ENCODE assay signal across 21 mouse cellular contexts in the genomic region with DNA sequence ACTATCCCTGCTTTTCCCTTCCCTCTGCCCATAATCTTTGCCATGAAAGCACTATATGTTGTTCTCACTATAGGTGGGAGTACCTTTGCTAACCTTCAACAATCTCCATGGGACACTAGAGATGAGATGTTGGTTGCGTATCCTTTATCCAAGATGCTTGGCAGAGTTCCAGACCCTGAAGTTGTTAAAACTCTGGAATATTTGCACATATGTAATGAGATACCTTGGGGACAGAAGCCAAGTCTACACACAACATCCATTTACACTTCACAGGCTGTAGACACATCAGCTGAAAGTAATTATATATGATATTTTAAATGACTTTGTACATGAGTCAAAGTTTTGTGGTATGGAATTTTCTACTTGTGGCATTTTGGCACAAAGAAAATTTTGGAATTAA.
DNase-seq lines count a peak whose midpoint lies in the region; ATAC-seq and TF ChIP-seq lines count a peak whose summit lies in the region.
"Had no signal": no experiment of that assay in that cellular context is flagged by ENCODE, and none has a peak within 500 bp of the region (broad histone marks: within the 10 kb centered on the region; RNA-seq: fewer than 3 reads in every experiment).

No protein-coding gene starts in this region.

- peak; percentile 69 for DNase-seq in embryonic facial prominence, embryonic 14.5 days (ENCODE audit: low spot score)
- DNase-seq in embryonic facial prominence, embryonic 10.5 days (ENCODE audit: low spot score): no peak
- DNase-seq in 3T3-L1 (ENCODE audit: low read depth, low spot score): peak; percentile 53
- no peak for DNase-seq in heart, adult 8-10 months (ENCODE audit: low spot score)
- DNase-seq: adrenal gland, adult 8-10 months; adrenal gland, postnatal 14 days; adrenal gland, postnatal 36 days; cerebellum, adult 11-12 months; cerebellum, adult 2 months; cerebellum, adult 9-10 months; cerebellum, postnatal 10 days; cerebellum, postnatal 25 days; forebrain, postnatal 0 days had no signal

- H3K27ac ChIP-seq in embryonic facial prominence, embryonic 14.5 days (replicated peaks; ENCODE audit: low read depth, low read length): no peak overlapping the region
- no peak overlapping the region for H3K27ac ChIP-seq in embryonic facial prominence, embryonic 10.5 days (replicated peaks)
- H3K27ac ChIP-seq in embryonic fibroblast, embryonic 13.5 days (ENCODE audit: insufficient read depth, low read length): 0 out of 2 replicates have a peak overlapping the region, but pooled peaks have one; percentile 16
- H3K27ac ChIP-seq: forebrain, embryonic 10.5 days; forebrain, embryonic 13.5 days; forebrain, embryonic 15.5 days had no signal

- no peak for TF ChIP-seq POLR2A in embryonic fibroblast, embryonic 13.5 days (IDR thresholded peaks at IDR 0.05; ENCODE audit: low read depth, low read length)

- WGBS in embryonic facial prominence, embryonic 14.5 days: 31% methylated on average over 1 of the region's 1 CpGs
- 91% methylated on average over 1 of the region's 1 CpGs for WGBS in embryonic facial prominence, embryonic 10.5 days

- no peak overlapping the region for H3K4me2 ChIP-seq in embryonic facial prominence, embryonic 14.5 days (ENCODE audit: low read depth, low read length)
- H3K4me2 ChIP-seq: embryonic facial prominence, embryonic 13.5 days; forebrain, embryonic 13.5 days; forebrain, embryonic 15.5 days had no signal

- H3K36me3 ChIP-seq in embryonic facial prominence, embryonic 14.5 days (ENCODE audit: control insufficient read depth, insufficient read depth, low read length): no peaks in the 10 kb centered on the region
- H3K36me3 ChIP-seq in embryonic facial prominence, embryonic 10.5 days (replicated peaks): no peaks in the 10 kb centered on the region
- H3K36me3 ChIP-seq: embryonic facial prominence, embryonic 13.5 days; forebrain, embryonic 10.5 days; forebrain, embryonic 15.5 days had no signal

- peaks cover 29% of the 10 kb centered on the region for H3K4me1 ChIP-seq in embryonic facial prominence, embryonic 14.5 days (ENCODE audit: control insufficient read depth, insufficient read depth, low read length)
- peaks cover 27% of the 10 kb centered on the region for H3K4me1 ChIP-seq in embryonic facial prominence, embryonic 10.5 days
- peaks cover 2% of the 10 kb centered on the region; the same call in 1 of the 2 replicates for H3K4me1 ChIP-seq in embryonic fibroblast, embryonic 13.5 days (ENCODE audit: control insufficient read depth, insufficient read depth, low read length)
- H3K4me1 ChIP-seq: forebrain, embryonic 13.5 days; forebrain, embryonic 15.5 days had no signal

- no peaks in the 10 kb centered on the region for H3K9me3 ChIP-seq in embryonic facial prominence, embryonic 14.5 days (ENCODE audit: control insufficient read depth, low read length)
- H3K9me3 ChIP-seq in embryonic facial prominence, embryonic 10.5 days: no peaks in the 10 kb centered on the region
- H3K9me3 ChIP-seq: embryonic facial prominence, embryonic 13.5 days; forebrain, embryonic 10.5 days; forebrain, embryonic 13.5 days; forebrain, embryonic 15.5 days had no signal

- TF ChIP-seq CTCF in embryonic fibroblast, embryonic 13.5 days (IDR thresholded peaks at IDR 0.05; ENCODE audit: borderline replicate concordance, insufficient read depth, low read length): no peak

- no peak for ATAC-seq in embryonic facial prominence, embryonic 14.5 days (ENCODE audit: low read depth)
- ATAC-seq: activated CD4-positive, CD25-positive, alpha-beta regulatory T cell, adult 4 months; forebrain, embryonic 13.5 days; forebrain, embryonic 15.5 days; forebrain, postnatal 0 days; Patski had no signal

- no peaks in the 10 kb centered on the region for H3K27me3 ChIP-seq in embryonic facial prominence, embryonic 14.5 days (replicated peaks; ENCODE audit: control insufficient read depth, insufficient read depth, low read length)
- H3K27me3 ChIP-seq in embryonic facial prominence, embryonic 10.5 days (replicated peaks; ENCODE audit: low read depth, poor library complexity, severe bottlenecking): peaks cover 5% of the 10 kb centered on the region; the same call in 1 of the 2 replicates
- H3K27me3 ChIP-seq: embryonic facial prominence, embryonic 13.5 days; forebrain, embryonic 13.5 days; forebrain, embryonic 15.5 days had no signal

- H3K4me3 ChIP-seq in embryonic facial prominence, embryonic 14.5 days (ENCODE audit: low read depth, low read length): no peak overlapping the region
- no peak overlapping the region for H3K4me3 ChIP-seq in embryonic facial prominence, embryonic 10.5 days
- H3K4me3 ChIP-seq in embryonic fibroblast, embryonic 13.5 days (ENCODE audit: insufficient read depth, low read length): no peak overlapping the region
- H3K4me3 ChIP-seq: embryonic facial prominence, embryonic 13.5 days; erythroblast, embryonic 14.5 days; forebrain, embryonic 10.5 days; forebrain, embryonic 13.5 days; forebrain, embryonic 15.5 days had no signal

- H3K9ac ChIP-seq in embryonic facial prominence, embryonic 14.5 days (ENCODE audit: low read depth, low read length): no peak overlapping the region
- H3K9ac ChIP-seq: embryonic facial prominence, embryonic 13.5 days; forebrain, embryonic 13.5 days; forebrain, embryonic 15.5 days; forebrain, postnatal 0 days had no signal

Comparison
In these comparisons a context has a peak if more than half of its experiments do, and no peak if none do; other contexts are left out.
1. DNase-seq: peak in embryonic facial prominence, embryonic 14.5 days (single experiment) and 3T3-L1 (single experiment); none in embryonic facial prominence, embryonic 10.5 days (single experiment) and heart, adult 8-10 months (single experiment).